Mouse (Mus musculus) ES-E14 (cell line): Measurements from ENCODE around the gene Traf4. TPM values are rescaled to one million over a fixed set of nuclear protein-coding genes. Genes with fewer than 3 reads are reported as not detected.

ENCODE experiments used
- DNase-seq: peaks from one replicate; pipeline ENCODE4 v3.0.0-alpha.2; 2013; ENCODE audit warnings: low read depth, low spot score
- H3K27ac ChIP-seq: 2 replicates; pipeline ENCODE4 v1.5.1; 2012; ENCODE audit warnings: low read depth, mild to moderate bottlenecking, low read length, moderate library complexity, mixed read lengths; ENCODE audit not compliant: poor library complexity, insufficient read depth, severe bottlenecking
- H3K36me3 ChIP-seq: 2 replicates; pipeline ENCODE4 v1.6.1; 2012; ENCODE audit warnings: mild to moderate bottlenecking, low read length, moderate library complexity, mixed read lengths; ENCODE audit not compliant: control insufficient read depth, poor library complexity, insufficient read depth, severe bottlenecking
- H3K4me1 ChIP-seq, 2 experiments: fragments of 150-350 bp in 1 of 2; sonication (generic) in 1 of 2; 2 replicates each; pipeline ENCODE4 v1.6.1; 2012; ENCODE audit warnings: low read length in 2 of 2, mild to moderate bottlenecking in 1 of 2, mixed read lengths in 1 of 2; ENCODE audit not compliant: control insufficient read depth in 2 of 2, insufficient read depth in 2 of 2, poor library complexity in 1 of 2
- H3K4me3 ChIP-seq, 2 experiments: fragments of 150-350 bp in 1 of 2; sonication (generic) in 1 of 2; 2 replicates each; pipeline ENCODE4 v1.5.1; 2012; ENCODE audit warnings: low read length in 2 of 2, low read depth in 1 of 2, mild to moderate bottlenecking in 1 of 2, mixed read lengths in 1 of 2; ENCODE audit not compliant: insufficient read depth in 1 of 2, poor library complexity in 1 of 2, severe bottlenecking in 1 of 2
- H3K9ac ChIP-seq: 2 replicates; pipeline ENCODE4 v1.6.1; 2012; ENCODE audit warnings: low read depth, mild to moderate bottlenecking, low read length, mixed read lengths; ENCODE audit not compliant: poor library complexity, insufficient read depth, severe bottlenecking
- H3K9me3 ChIP-seq: fragments of 150-350 bp; sonication (generic); 2 replicates; pipeline ENCODE4 v1.6.1; 2012; ENCODE audit warnings: low read depth, mild to moderate bottlenecking, low read length; ENCODE audit not compliant: control insufficient read depth, insufficient read depth
- CHD2 ChIP-seq: IDR thresholded peaks from 2 replicates; pipeline ENCODE4 v1.6.1; 2014; ENCODE audit warnings: mild to moderate bottlenecking, low read depth, low read length, inconsistent platforms
- HCFC1 ChIP-seq: IDR thresholded peaks from 2 replicates; pipeline ENCODE4 v1.6.1; 2012; ENCODE audit warnings: low read length, inconsistent platforms, borderline replicate concordance; ENCODE audit not compliant: insufficient read depth
- MAFK ChIP-seq: IDR thresholded peaks from 2 replicates; pipeline ENCODE4 v1.6.1; 2014; ENCODE audit warnings: mild to moderate bottlenecking, low read depth, low read length, inconsistent platforms; ENCODE audit not compliant: insufficient read depth
- ZC3H11A ChIP-seq: IDR thresholded peaks from 2 replicates; pipeline ENCODE4 v1.6.1; 2012; ENCODE audit warnings: low read depth, mild to moderate bottlenecking, inconsistent platforms, low read length, borderline replicate concordance
- ZNF384 ChIP-seq: IDR thresholded peaks from 2 replicates; pipeline ENCODE4 v1.6.1; 2012; ENCODE audit warnings: low read depth, low read length, inconsistent platforms
- in situ Hi-C, 2 experiments: fragments of 600-800 bp; cut with MboI; formaldehyde crosslinking; loops; one replicate each; pipeline ENCODE4 v1.15.1; 2025; ENCODE audit warnings: low sequenced_read_pairs in 2 of 2, inconsistent platforms in 1 of 2; ENCODE audit not compliant: unreplicated experiment in 2 of 2
- total RNA-seq: library from RNA; depleted of rRNA; stranded (reverse); fragments of 300-350 nt; gene quantifications from 2 replicates; pipeline ENCODE4 v1.2.3, GENCODE M21; 2012

The Traf4 gene
- total RNA-seq, 1 experiment: 78.2 TPM

DNA sequence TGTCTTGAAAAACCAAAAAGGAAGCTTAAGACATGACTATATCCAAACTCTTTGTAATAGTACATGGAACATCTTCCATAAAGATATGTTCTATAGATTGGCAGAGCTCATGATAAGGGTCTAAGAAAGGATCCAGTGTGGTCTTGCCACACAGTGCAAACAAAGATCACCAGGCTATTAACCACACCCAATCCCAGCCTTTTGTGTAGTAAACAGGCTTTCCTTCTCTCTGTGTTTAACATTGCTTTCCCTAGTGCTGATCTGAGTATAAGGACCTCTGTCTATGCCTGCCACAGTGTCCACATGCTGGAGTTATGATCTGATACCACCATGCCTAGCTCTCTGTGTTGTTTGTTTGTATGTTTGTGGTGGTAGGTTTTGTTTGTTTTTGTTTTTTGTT, 41.6 kb downstream of the Traf4 start:
- Histone ChIP-seq H3K27ac (no peak overlapping the region), H3K36me3 (no peaks in the 10 kb centered on the region), H3K4me3 (no peak overlapping the region), H3K9me3 (no peaks in the 10 kb centered on the region), H3K4me1 (peaks cover 4 to 5% of the 10 kb centered on the region in 2 experiments; a peak in 2 of 4 replicates), H3K9ac (no peak overlapping the region)
- no peak for DNase-seq
- TF ChIP-seq CHD2 (no peak), ZNF384 (no peak), MAFK (no peak), HCFC1 (no peak), ZC3H11A (no peak)
- in situ Hi-C loops: no loop called here

DNA sequence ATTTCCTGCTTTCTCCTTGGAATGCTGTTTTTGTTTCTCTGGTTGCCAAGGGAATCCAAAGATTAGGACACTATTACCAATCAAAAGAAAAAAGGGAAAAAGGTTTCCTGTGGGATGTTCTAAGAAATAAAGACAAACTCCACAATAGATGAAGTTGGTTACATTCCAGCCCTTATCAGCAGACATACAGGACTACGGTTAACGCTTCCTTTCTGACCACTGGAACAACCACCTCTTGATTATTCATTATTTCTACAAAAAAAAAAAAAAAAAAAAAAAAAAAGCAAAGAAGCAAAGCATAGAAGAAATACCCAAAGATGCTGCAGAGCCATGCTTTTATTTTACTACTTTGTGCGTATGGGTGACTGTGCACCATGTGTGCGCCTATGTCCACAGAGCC, 42.6 kb downstream of the Traf4 start:
- TF ChIP-seq ZC3H11A (no peak), ZNF384 (0 out of 2 replicates have a peak, but pooled peaks have one; percentile 32), CHD2 (no peak)
- Histone ChIP-seq H3K9ac (no peak overlapping the region), H3K9me3 (no peaks in the 10 kb centered on the region), H3K36me3 (no peaks in the 10 kb centered on the region), H3K4me3 (no peak overlapping the region), H3K27ac (no peak overlapping the region), H3K4me1 (peaks cover 4 to 5% of the 10 kb centered on the region in 2 experiments; a peak in 2 of 4 replicates)
- in situ Hi-C loops: no loop called here
- no peak for DNase-seq

DNA sequence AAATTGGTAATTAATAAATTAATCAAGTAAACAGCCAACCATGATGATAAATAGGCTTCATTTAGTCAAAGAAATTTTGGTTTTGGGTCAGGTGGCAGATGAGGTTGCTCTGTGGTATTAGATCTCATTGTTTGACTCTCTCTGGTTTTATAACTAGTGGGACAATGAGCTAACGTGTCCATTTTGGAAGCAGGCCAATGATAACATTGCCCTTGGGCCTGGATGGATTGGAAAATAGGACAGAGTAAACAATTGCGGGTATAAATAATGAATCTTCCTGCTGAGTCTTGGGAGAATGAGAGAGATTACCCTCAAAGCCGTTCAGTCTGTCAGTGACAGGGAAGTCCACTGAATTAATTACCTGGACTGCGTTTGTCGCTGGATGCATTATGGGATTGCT, 44.2 kb downstream of the Traf4 start:
- H3K36me3 ChIP-seq: no peaks in the 10 kb centered on the region
- no peak for DNase-seq
- no peak overlapping the region for H3K9ac ChIP-seq
- no peaks in the 10 kb centered on the region for H3K9me3 ChIP-seq
- H3K4me1 ChIP-seq: peaks cover 3 to 4% of the 10 kb centered on the region in 2 experiments; a peak in 2 of 4 replicates
- TF ChIP-seq CHD2 (no peak), ZNF384 (no peak), MAFK (no peak), HCFC1 (no peak), ZC3H11A (no peak)
- H3K27ac ChIP-seq: no peak overlapping the region
- in situ Hi-C loops: no loop called here
- no peak overlapping the region for H3K4me3 ChIP-seq

DNA sequence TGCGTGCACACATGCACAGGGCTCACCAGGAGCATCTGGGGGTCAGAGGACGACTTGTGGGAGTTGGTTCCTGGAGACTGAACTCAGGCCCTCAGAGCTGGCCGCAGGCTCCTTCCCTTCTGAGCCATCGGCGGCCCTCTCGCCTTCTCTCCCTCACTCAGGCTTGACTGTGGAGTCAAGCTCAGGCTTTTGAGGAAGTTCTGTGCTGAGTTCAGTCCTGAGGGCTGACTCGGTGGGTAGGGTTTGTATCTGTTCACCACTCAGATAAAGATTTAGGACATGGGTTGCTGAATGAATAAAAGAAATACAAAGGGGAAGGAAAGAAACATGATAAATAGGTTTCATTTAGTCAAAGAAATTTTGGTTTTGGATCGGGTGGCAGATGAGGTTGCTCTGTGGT, 45.5 kb downstream of the Traf4 start:
- H3K27ac ChIP-seq: no peak overlapping the region
- in situ Hi-C loops: no loop called here
- TF ChIP-seq ZC3H11A: no peak
- no peak for TF ChIP-seq CHD2
- TF ChIP-seq HCFC1: no peak
- no peak for TF ChIP-seq MAFK
- TF ChIP-seq ZNF384: no peak
- no peak for DNase-seq
- no peak overlapping the region for H3K9ac ChIP-seq
- no peaks in the 10 kb centered on the region for H3K36me3 ChIP-seq
- no peak overlapping the region for H3K4me3 ChIP-seq
- peaks cover 1 to 2% of the 10 kb centered on the region in 2 experiments; a peak in 1 of 4 replicates for H3K4me1 ChIP-seq
- no peaks in the 10 kb centered on the region for H3K9me3 ChIP-seq

DNA sequence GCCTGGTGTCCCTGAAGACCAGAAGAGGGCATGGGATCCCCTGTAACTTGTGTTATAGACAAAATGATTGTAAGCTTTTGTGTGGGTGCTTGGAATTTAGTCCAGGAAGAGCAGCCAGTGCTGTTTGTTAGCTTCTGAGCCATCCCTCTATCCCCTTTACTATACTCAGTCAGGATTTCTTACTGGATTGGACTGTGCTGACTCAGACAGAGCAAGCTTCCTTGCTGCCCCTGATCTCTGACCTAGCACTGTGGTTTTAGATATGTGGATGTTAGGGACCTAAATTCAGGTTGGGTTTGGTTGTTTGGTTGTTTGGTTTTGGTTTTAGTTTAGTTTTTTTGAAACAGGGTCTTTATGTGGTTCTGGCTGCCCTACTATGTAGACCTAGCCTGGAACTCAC, 46.9 kb downstream of the Traf4 start:
- H3K4me1 ChIP-seq: peaks cover under 1 to 4% of the 10 kb centered on the region in 2 experiments; a peak in 2 of 4 replicates
- no peak overlapping the region for H3K27ac ChIP-seq
- in situ Hi-C loops: no loop called here
- DNase-seq: no peak
- no peak overlapping the region for H3K9ac ChIP-seq
- H3K4me3 ChIP-seq: no peak overlapping the region
- H3K9me3 ChIP-seq: no peaks in the 10 kb centered on the region
- TF ChIP-seq ZNF384: no peak
- no peak for TF ChIP-seq MAFK
- no peak for TF ChIP-seq HCFC1
- TF ChIP-seq ZC3H11A: no peak
- no peak for TF ChIP-seq CHD2
- no peaks in the 10 kb centered on the region for H3K36me3 ChIP-seq
